Mouse (Mus musculus): ENCODE measurements around the gene Hcfc1r1.

- TF ChIP-seq CTCF (IDR thresholded peaks at IDR 0.05; ENCODE audit: low read depth) = no peak
- TF ChIP-seq EP300 (IDR thresholded peaks at IDR 0.05; ENCODE audit: low read depth) = 0 out of 2 replicates have a peak, but pooled peaks have one; percentile 13
Observed at GRCm38 (mm10) chr17:23675127-23675526, 1.7 kb downstream of the Hcfc1r1 start.
